Mouse (Mus musculus) olfactory bulb, adult 2 months (tissue): Measurements from ENCODE around the gene Sdad1.

Experiments used
- CTCF ChIP-seq: fragments of 200-500 bp; IDR thresholded peaks from 2 replicates; pipeline ENCODE4 v1.5.1; 2012; ENCODE audit warnings: low read depth, mild to moderate bottlenecking, low read length, moderate library complexity; ENCODE audit not compliant: insufficient read depth
- POLR2A ChIP-seq: fragments of 200-500 bp; IDR thresholded peaks from 2 replicates; pipeline ENCODE4 v1.6.1; 2012; ENCODE audit warnings: mild to moderate bottlenecking, low read depth, low read length, moderate library complexity; ENCODE audit not compliant: insufficient read depth

DNA sequence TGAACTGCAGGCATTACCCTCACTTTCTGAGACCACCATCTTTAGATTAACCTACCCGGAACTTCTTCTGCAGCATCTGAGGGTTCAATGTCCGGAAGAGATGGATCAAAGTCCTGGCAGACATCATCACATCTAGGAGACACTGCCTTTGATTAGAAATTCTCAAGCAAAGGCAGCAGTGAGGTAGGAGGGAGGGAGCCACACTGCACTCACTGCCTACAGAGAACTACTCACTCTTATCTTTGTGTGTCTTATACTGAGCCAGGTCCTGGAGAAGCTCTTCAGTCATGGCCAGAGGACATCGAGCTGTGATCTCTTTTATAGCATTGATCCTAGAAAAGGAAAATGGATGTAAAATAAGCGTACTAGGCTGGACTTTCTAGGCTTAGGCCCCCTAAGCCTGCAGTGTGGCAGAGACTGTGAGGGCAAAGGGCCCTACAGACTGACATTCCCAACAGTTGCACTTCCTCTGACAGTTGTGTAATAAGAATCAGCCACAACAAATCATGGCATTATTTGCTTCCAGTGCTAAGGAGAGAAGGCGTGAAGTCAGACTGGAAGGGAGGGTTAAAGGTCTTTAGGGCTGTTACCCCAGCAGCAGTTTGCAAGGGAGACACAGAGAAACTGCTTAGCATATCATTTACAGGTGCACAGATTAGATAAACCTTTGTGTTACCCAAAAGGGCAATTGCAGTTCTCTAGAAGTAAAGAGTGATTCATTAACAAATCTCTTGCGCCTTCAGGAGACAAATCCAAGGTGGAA lies 18.4 kb downstream of the Sdad1 start:
- TF ChIP-seq CTCF: no peak
- TF ChIP-seq POLR2A: no peak
